Mouse (Mus musculus) erythroblast, embryonic 14.5 days (primary cell): ENCODE data around the gene Coq4. TPM values are rescaled to one million over a fixed set of nuclear protein-coding genes. Genes with fewer than 3 reads are reported as not detected.

Source experiments
- H3K27me3 ChIP-seq: 2 replicates; pipeline ENCODE4 v1.6.1; 2012; ENCODE audit warnings: inconsistent platforms; ENCODE audit not compliant: control insufficient read depth
- H3K36me3 ChIP-seq: 2 replicates; pipeline ENCODE4 v1.6.1; 2012; ENCODE audit warnings: mild to moderate bottlenecking, inconsistent platforms; ENCODE audit not compliant: control insufficient read depth
- H3K4me1 ChIP-seq: 2 replicates; pipeline ENCODE4 v1.6.1; 2012; ENCODE audit warnings: inconsistent platforms; ENCODE audit not compliant: control insufficient read depth
- H3K4me3 ChIP-seq: replicated peaks from 2 replicates; pipeline ENCODE3; 2012; ENCODE audit warnings: moderate library complexity, mild to moderate bottlenecking, inconsistent platforms
- H3K9me3 ChIP-seq: 2 replicates; pipeline ENCODE4 v1.6.1; 2012; ENCODE audit warnings: low read length, inconsistent platforms, mixed read lengths; ENCODE audit not compliant: control insufficient read depth
- GATA1 ChIP-seq: IDR thresholded peaks from 2 replicates; pipeline ENCODE4 v1.6.1; 2012; ENCODE audit warnings: low read length, inconsistent platforms, mixed read lengths
- TAL1 ChIP-seq: IDR thresholded peaks from 3 replicates; pipeline ENCODE4 v1.6.1; 2012; ENCODE audit warnings: low read length, inconsistent platforms, mixed read lengths
- polyA plus RNA-seq: library from polyadenylated mRNA; stranded (reverse); fragments of >175 nt; gene quantifications from 2 replicates; pipeline ENCODE4 v1.2.3, GENCODE M21; 2012

Coq4 gene
- polyA plus RNA-seq, 1 experiment = 6.0 TPM

DNA sequence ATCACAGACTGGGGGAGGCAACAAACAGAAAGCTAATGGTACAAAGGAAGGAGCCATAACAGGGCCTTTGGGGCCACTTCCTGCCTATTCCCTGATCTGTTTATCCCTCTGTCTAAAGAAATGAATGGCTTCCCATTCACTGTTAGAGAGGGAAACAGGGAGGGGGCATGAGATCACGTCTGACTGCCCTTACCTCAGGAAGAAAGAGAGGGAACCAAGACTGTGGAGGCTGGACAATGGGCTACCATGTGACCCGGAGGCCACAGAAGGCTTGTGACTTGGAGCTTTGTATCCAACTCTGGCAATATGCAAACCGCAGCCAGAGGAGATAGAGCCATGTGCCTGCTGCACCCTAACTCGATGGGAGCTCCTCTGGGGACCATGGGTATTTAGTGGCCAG lies 3.0 kb upstream of the Coq4 start:
- Histone ChIP-seq H3K4me1 (peaks cover 24% of the 10 kb centered on the region), H3K9me3 (peaks cover 8% of the 10 kb centered on the region; the same call in 1 of the 2 replicates), H3K36me3 (peaks cover 68% of the 10 kb centered on the region), H3K27me3 (no peaks in the 10 kb centered on the region), H3K4me3 (no peak overlapping the region)
- TF ChIP-seq GATA1 = no peak
- TF ChIP-seq TAL1 = no peak

DNA sequence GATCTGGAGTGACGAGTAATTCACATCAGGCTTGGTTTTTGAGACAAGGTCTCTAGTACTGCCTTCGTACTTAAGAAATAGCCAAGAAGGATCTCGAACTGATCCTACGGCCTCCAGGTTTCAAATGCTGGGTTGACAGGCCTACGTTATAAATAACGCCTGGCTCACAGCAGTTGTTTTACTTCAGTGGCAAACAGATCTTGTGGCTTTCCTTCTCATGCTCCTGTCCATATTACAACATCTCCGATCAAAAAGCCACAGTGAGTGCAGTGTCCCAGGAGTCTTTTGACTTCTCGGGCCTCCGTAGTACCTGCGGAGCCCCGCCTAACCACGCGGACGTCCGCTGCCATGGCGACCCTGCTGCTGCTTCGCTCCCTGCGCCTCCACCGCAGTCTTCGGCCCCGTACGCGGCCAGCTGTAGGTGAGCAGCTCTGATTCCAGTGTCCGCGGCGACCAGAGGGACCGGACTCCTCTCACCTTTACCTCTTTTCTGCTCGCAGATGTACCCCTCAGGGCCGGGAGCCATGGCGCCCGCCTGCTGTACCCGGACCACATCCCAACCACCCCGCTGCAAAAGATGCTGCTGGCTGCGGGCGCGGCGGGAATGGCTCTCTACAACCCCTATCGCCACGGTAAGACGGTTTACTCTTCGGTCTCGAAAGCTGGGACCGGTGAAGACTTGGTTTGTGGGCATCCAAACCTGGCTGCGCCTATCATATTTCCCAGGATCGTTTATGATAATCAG lies 816 bp downstream of the Coq4 start, which contains the start of gene Trub2:
Gene Trub2, minus strand, starts transcription at position 566 of the 745 bp plus-strand sequence.
- no peaks in the 10 kb centered on the region for H3K9me3 ChIP-seq
- H3K36me3 ChIP-seq = peaks cover 55% of the 10 kb centered on the region
- no peaks in the 10 kb centered on the region for H3K27me3 ChIP-seq
- TF ChIP-seq TAL1 (no peak), GATA1 (no peak)
- H3K4me3 ChIP-seq = peak within 1 kb of the TSS; percentile 81
- H3K4me1 ChIP-seq = peaks cover 25% of the 10 kb centered on the region

DNA sequence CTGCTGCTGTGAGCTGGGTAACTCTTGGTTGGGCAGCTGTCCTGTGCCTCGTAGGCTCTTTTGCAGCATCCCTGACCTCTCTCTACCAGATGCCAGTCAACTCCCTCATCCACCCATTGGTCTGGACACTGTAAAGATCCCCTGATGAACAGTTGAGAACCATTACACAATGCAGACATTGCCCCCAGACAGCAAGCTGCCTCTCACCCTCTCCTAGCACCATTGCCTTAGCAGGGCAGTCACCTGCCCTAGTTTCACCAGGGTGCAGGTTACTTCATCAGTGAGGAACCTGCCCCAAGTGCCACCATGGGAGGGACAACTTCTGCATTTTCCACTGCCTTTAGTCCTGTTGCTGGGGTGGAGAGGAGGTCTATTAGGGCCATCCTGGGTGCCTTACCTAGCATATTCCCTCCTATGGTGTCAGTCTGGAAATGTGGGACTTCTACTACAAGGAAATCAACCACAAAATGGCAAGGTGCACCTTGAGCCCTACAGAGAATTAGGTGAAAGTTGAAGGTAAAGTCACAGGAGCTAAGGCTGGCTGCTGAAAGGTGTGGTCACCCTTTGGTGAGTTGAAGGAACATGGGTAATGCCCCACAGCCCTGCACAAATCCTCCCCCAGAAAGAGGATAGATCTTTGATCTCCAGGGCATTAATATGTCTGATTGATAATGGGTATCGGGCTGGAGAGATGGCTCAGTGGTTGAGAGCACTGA lies 5.6 kb downstream of the Coq4 start:
- Histone ChIP-seq H3K36me3 (peaks cover 36% of the 10 kb centered on the region), H3K4me3 (no peak overlapping the region), H3K27me3 (no peaks in the 10 kb centered on the region), H3K9me3 (no peaks in the 10 kb centered on the region), H3K4me1 (peaks cover 15% of the 10 kb centered on the region)
- TF ChIP-seq TAL1 (no peak), GATA1 (no peak)

DNA sequence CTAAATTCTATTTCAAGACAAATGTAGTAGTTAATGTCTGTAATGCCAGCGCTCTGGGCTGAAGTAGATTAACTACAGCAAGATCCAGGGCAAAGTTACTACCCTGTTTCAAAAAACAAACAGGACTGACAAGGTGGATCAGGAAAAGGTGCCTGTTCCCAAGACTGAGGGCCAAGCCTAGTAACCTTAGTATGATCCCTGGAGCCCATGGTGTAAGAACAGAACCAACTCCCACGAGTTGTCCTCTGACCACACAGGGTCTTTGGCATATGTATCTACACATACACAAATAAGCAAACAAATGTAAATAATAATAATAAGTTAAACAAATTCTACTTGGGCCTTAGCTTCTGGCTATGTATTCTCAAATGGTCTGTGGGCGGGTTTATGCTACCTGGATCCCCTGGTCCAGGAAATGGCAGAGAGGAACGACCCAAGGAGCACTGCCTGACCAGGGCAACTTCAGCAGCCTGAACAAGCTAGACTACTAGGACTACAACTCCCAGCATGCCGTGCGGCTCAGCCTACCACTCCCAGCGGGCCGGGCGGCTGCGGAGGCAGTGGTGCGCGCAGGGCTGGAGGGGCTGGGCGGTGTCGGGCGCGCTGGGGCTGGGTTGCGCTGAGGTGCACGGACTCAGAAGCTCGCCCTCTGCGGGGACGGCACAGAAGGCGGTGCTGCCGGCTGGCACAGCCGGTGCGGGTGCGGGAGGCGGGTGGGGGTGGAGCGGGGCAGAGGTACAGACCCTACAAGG lies 15.0 kb downstream of the Coq4 start, which contains the start of gene Slc27a4:
Gene Slc27a4, plus strand, starts transcription at position 560 of the 752 bp plus-strand sequence.
- peak within 1 kb of the TSS; percentile 66 for H3K4me3 ChIP-seq
- no peak for TF ChIP-seq GATA1
- TF ChIP-seq TAL1 = no peak
- peaks cover 43% of the 10 kb centered on the region for H3K27me3 ChIP-seq
- peaks cover 2% of the 10 kb centered on the region; the same call in 1 of the 2 replicates for H3K36me3 ChIP-seq
- H3K4me1 ChIP-seq = peaks cover 16% of the 10 kb centered on the region
- H3K9me3 ChIP-seq = no peaks in the 10 kb centered on the region

DNA sequence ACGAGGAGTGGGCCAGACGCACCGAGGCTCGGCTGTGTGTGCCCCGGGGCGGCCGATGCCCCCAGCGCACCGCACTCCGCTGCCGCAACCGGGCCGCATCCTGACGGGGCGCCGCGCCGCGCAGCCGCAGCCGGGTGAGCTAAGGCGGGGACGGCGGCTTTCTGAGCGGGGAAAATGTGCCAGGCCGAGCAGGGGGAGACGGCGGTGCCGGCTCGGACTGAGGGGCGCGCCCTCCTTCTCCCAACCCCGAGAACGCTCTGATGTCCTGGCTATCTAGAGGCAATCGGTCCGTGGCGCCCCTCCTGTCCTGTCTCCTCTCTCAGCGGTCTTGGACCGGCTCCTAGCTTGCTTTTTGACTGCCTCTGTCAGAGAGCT lies 15.5 kb downstream of the Coq4 start:
- H3K9me3 ChIP-seq = no peaks in the 10 kb centered on the region
- H3K4me3 ChIP-seq = peak overlapping the region; percentile 66
- peaks cover 5% of the 10 kb centered on the region; the same call in 1 of the 2 replicates for H3K36me3 ChIP-seq
- no peak for TF ChIP-seq GATA1
- TF ChIP-seq TAL1 = no peak
- peaks cover 43% of the 10 kb centered on the region for H3K27me3 ChIP-seq
- H3K4me1 ChIP-seq = peaks cover 16% of the 10 kb centered on the region

DNA sequence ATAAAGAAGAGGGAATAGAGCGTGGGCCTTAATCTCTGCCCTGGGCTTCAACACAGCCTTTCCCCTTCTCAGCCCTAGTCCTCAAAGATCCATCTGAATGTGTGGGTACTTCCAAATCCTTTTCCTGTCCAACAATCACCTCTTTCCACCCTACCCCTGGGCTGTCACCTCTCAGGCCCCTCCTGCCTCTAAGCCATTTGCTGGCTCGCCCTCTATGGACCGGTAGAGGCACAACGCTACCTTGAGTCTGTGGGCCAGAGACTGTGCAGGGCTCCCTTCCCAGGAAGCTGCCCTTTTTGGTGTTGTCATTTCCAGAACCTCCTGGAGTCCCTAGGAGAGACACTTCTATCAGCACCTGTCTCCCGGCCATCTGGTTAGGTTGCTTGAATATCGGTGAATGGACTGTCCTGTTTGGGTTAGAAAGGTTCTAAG lies 16.1 kb downstream of the Coq4 start:
- H3K27me3 ChIP-seq = peaks cover 43% of the 10 kb centered on the region
- H3K36me3 ChIP-seq = peaks cover 5% of the 10 kb centered on the region; the same call in 1 of the 2 replicates
- H3K9me3 ChIP-seq = no peaks in the 10 kb centered on the region
- TF ChIP-seq GATA1 (no peak), TAL1 (no peak)
- peak overlapping the region; percentile 66 for H3K4me3 ChIP-seq
- H3K4me1 ChIP-seq = peaks cover 16% of the 10 kb centered on the region

DNA sequence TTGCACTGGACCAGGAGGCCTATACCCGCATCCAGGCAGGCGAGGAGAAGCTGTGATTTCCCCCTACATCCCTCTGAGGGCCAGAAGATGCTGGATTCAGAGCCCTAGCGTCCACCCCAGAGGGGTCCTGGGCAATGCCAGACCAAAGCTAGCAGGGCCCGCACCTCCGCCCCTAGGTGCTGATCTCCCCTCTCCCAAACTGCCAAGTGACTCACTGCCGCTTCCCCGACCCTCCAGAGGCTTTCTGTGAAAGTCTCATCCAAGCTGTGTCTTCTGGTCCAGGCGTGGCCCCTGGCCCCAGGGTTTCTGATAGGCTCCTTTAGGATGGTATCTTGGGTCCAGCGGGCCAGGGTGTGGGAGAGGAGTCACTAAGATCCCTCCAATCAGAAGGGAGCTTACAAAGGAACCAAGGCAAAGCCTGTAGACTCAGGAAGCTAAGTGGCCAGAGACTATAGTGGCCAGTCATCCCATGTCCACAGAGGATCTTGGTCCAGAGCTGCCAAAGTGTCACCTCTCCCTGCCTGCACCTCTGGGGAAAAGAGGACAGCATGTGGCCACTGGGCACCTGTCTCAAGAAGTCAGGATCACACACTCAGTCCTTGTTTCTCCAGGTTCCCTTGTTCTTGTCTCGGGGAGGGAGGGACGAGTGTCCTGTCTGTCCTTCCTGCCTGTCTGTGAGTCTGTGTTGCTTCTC lies 28.5 kb downstream of the Coq4 start:
- TF ChIP-seq GATA1 = no peak
- no peak for TF ChIP-seq TAL1
- Histone ChIP-seq H3K36me3 (peaks cover 13% of the 10 kb centered on the region; the same call in 1 of the 2 replicates), H3K27me3 (no peaks in the 10 kb centered on the region), H3K4me3 (no peak overlapping the region), H3K4me1 (peaks cover 20% of the 10 kb centered on the region), H3K9me3 (no peaks in the 10 kb centered on the region)

DNA sequence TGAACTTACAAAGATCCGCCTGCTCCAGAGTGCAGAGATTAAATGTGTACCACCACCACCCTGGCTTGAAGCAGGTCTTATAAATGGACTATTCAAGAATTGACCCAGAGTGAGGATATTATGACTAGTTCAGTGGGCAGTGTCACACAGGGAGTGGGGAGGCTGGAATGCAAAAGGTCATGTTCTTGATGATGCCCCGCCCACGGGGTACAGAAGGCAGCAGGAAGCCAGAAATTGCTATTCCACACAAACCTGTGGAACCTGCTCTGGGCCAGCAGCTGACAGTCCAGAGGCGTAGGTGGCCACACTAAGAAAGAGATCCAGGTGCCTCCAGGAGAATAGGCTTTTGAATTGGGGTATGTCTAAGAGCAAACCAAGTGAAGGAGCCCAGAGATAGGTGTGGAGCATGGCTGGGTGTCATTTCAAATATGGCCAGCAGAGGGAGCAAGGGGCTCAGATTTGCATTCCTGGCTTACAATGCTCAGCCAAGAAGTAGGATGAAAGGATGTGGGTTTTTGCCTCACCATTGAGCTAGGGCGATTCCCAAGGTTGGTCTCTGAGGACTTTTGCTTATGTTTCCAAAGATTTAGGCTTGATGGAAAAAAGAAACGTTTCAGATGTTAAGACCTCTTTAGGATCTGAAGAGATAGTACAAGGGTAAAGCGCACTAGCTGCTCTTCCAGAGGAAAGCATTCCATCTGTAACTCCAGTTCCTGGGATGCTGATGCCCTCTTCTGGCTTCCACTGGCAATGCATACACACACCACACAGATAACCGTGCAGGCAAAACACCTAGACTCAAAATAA lies 30.3 kb downstream of the Coq4 start:
- no peak overlapping the region for H3K4me3 ChIP-seq

More for the DNA sequence above, 30.3 kb downstream of the Coq4 start:
- Histone ChIP-seq H3K9me3 (no peaks in the 10 kb centered on the region), H3K27me3 (no peaks in the 10 kb centered on the region), H3K4me1 (peaks cover 23% of the 10 kb centered on the region), H3K36me3 (peaks cover 3% of the 10 kb centered on the region; the same call in 1 of the 2 replicates)
- no peak for TF ChIP-seq TAL1
- TF ChIP-seq GATA1 = no peak
